Mouse (Mus musculus) neural tube, embryonic 11.5 days (tissue): ENCODE measurements at regions not wholly inside any gene's neighbourhood (a gene's known extent, or its start where the extent isn't known, plus 50 kb on each side); places are given as distances from the start of the nearest gene placed in this dataset.

Experiments used
- ATAC-seq: fragments of 200-750 bp; cut with Nextera tagmentation; 2 replicates; pipeline ENCODE4 v1.8.0; 2017; ENCODE audit warnings: moderate number of reproducible peaks, mild to moderate bottlenecking, moderate TSS enrichment, moderate library complexity; ENCODE audit not compliant: insufficient read depth, low FRiP score, low TSS enrichment
- DNase-seq: peaks from one replicate; pipeline ENCODE4 v3.0.0-alpha.2; 2015; ENCODE audit warnings: low spot score
- H3K27ac ChIP-seq: fragments of 300-500 bp; sonication (generic); 2 replicates; pipeline ENCODE4 v1.5.1; 2014; ENCODE audit warnings: low read depth, mild to moderate bottlenecking, low read length
- H3K27me3 ChIP-seq: fragments of 300-500 bp; sonication (generic); 2 replicates; pipeline ENCODE4 v1.6.1; 2014; ENCODE audit warnings: mild to moderate bottlenecking, low read length, mixed read lengths; ENCODE audit not compliant: control insufficient read depth, insufficient read depth
- H3K36me3 ChIP-seq: fragments of 300-500 bp; sonication (generic); 2 replicates; pipeline ENCODE4 v1.6.1; 2014; ENCODE audit warnings: mild to moderate bottlenecking, low read length, moderate library complexity, mixed read lengths; ENCODE audit not compliant: control insufficient read depth, insufficient read depth
- H3K4me1 ChIP-seq: fragments of 300-500 bp; sonication (generic); 2 replicates; pipeline ENCODE4 v1.6.1; 2014; ENCODE audit warnings: low read length, mixed read lengths; ENCODE audit not compliant: control insufficient read depth, insufficient read depth
- H3K4me2 ChIP-seq: fragments of 300-500 bp; sonication (generic); 2 replicates; pipeline ENCODE4 v1.6.1; 2014; ENCODE audit warnings: low read depth, mild to moderate bottlenecking, moderate library complexity
- H3K4me3 ChIP-seq: fragments of 300-500 bp; sonication (generic); 2 replicates; pipeline ENCODE4 v1.5.1; 2014; ENCODE audit warnings: low read depth, low read length
- H3K9ac ChIP-seq: fragments of 300-500 bp; sonication (generic); 2 replicates; pipeline ENCODE4 v1.6.1; 2014; ENCODE audit warnings: mild to moderate bottlenecking, low read length
- H3K9me3 ChIP-seq: fragments of 300-500 bp; sonication (generic); 2 replicates; pipeline ENCODE4 v1.6.1; 2016; ENCODE audit warnings: low read length; ENCODE audit not compliant: control insufficient read depth
- WGBS: fragments of 180-500 bp; shearing (Covaris S2); extraction: QIAGEN DNeasy Blood & Tissue Kit; methylation state at CpG from one replicate; pipeline ENCODE4 v1.1.7; 2014; 5-methylcytosine and 5-hydroxymethylcytosine counted together

- DNase-seq (no peak), ATAC-seq (no peak)
- H3K36me3 ChIP-seq: no peaks in the 10 kb centered on the region
- H3K4me3 ChIP-seq: no peak overlapping the region
- no peak overlapping the region for H3K4me2 ChIP-seq
- H3K27me3 ChIP-seq: no peaks in the 10 kb centered on the region
- H3K9me3 ChIP-seq: no peaks in the 10 kb centered on the region
- H3K4me1 ChIP-seq: 0 out of 2 replicates have a peak, but pooled peaks cover 3% of the 10 kb centered on the region
- H3K27ac ChIP-seq: no peak overlapping the region
- no peak overlapping the region for H3K9ac ChIP-seq
- WGBS: 75% methylated on average over 3 of the region's 3 CpGs
These were observed 183.0 kb upstream of the Nox3 start for GRCm38 (mm10) chr17:3879075-3879474.

DNA sequence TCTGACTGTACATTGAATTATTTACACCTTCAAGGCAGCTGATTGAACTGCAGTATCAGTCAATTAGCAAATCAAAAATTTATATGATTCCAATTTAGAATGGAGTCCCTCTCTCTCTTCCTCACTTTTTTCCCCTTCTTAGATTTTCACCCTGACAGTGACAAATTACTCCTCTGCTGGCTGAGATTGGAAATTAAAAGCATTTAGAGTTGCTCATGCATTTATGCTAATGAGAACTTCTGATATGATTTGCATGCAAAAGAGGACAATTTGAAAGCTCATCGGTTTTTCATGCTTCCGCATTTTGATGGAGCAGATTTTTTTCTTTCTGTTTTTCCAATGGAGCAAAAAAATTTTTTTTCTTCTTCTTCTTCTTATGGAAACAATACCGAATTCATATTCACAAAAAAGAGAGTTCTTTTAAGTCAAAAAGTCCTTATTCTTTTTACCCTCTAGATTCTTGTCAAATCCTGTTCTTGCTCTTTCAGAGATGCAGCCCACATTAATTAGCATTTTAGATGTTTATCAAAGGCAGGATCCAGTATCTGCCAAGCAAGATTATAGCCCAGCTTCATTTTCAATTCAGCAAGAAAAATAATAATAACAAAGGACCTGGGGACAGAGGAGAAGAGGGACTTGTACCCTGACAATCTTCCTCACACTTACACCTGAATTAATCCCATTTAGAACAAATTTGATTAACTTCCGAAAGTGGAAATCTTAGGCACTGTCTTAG is 173.6 kb upstream of the Nox3 start:
- no peak for DNase-seq
- no peak overlapping the region for H3K27ac ChIP-seq
- WGBS: 64% methylated on average over 4 of the region's 4 CpGs

DNA sequence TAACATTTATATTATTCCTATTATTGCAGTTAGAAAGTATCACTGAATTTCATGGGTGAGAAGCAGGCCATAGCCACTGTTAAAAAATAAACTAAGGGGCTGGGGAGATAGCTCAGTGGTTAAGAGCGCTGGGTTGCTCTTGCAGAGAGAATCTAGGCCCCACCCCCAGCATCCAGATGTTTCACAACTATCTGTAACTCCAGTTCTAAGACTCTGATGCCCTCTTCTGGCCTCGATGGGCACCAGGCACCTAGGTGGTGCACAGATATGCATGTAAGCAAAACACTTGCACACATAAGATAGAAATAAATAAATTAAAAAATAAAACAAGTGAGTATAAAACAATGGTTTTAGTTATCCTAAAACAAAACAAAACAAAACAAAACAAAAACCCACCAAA is 166.3 kb upstream of the Nox3 start:
- Histone ChIP-seq H3K27me3 (no peaks in the 10 kb centered on the region), H3K4me3 (no peak overlapping the region), H3K27ac (no peak overlapping the region), H3K36me3 (no peaks in the 10 kb centered on the region), H3K9me3 (no peaks in the 10 kb centered on the region), H3K4me2 (no peak overlapping the region), H3K4me1 (no peaks in the 10 kb centered on the region), H3K9ac (no peak overlapping the region)
- WGBS: 28% methylated on average over 2 of the region's 2 CpGs
- DNase-seq (no peak), ATAC-seq (no peak)

More for the DNA sequence above, 173.6 kb upstream of the Nox3 start:
- Histone ChIP-seq H3K4me2 (no peak overlapping the region), H3K4me1 (no peaks in the 10 kb centered on the region), H3K4me3 (no peak overlapping the region), H3K9ac (no peak overlapping the region), H3K27me3 (no peaks in the 10 kb centered on the region), H3K9me3 (no peaks in the 10 kb centered on the region), H3K36me3 (no peaks in the 10 kb centered on the region)
- no peak for ATAC-seq

GRCm38 (mm10) chr17:3836386-3836785 is 140.3 kb upstream of the Nox3 start:
- Histone ChIP-seq H3K4me3 (no peak overlapping the region), H3K9ac (no peak overlapping the region), H3K27ac (no peak overlapping the region), H3K36me3 (no peaks in the 10 kb centered on the region), H3K4me2 (no peak overlapping the region), H3K27me3 (no peaks in the 10 kb centered on the region), H3K9me3 (no peaks in the 10 kb centered on the region), H3K4me1 (no peaks in the 10 kb centered on the region)
- DNase-seq (no peak), ATAC-seq (no peak)
- WGBS: 85% methylated on average over 4 of the region's 4 CpGs

- Histone ChIP-seq H3K4me1 (no peaks in the 10 kb centered on the region), H3K27me3 (no peaks in the 10 kb centered on the region), H3K27ac (no peak overlapping the region), H3K36me3 (no peaks in the 10 kb centered on the region), H3K9ac (no peak overlapping the region), H3K4me2 (no peak overlapping the region), H3K9me3 (no peaks in the 10 kb centered on the region), H3K4me3 (no peak overlapping the region)
- DNase-seq: no peak
- ATAC-seq: no peak
- WGBS: 81% methylated on average over 2 of the region's 2 CpGs
These were observed 115.1 kb upstream of the Nox3 start for GRCm38 (mm10) chr17:3811187-3811586.

DNA sequence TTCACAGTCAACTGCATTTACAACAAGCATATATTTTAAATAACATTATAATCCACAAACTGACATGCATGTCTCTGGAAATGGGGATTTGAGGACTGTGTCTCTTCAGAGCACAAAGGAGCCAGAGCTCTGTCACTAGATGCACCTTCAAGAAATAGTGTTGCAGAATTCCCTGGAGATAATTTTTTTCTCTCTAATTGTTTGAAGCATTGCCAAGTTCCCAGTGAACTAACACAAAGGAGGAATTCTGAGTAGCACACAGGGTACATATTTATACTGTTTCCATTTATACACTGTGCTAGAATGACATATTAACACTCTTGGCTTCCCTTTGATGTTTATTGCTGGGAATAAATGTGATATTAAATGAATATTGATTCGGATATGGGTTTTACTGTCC is 107.4 kb upstream of the Nox3 start:
- WGBS: 94% methylated on average over 1 of the region's 1 CpGs
- Histone ChIP-seq H3K27me3 (no peaks in the 10 kb centered on the region), H3K36me3 (no peaks in the 10 kb centered on the region), H3K4me3 (no peak overlapping the region), H3K4me2 (no peak overlapping the region), H3K9me3 (no peaks in the 10 kb centered on the region), H3K4me1 (no peaks in the 10 kb centered on the region), H3K27ac (no peak overlapping the region), H3K9ac (no peak overlapping the region)
- no peak for DNase-seq
- no peak for ATAC-seq

- H3K27ac ChIP-seq: no peak overlapping the region
- no peak overlapping the region for H3K4me3 ChIP-seq
- H3K4me2 ChIP-seq: no peak overlapping the region
- no peak for DNase-seq
- WGBS: 39% methylated on average over 2 of the region's 2 CpGs
- no peaks in the 10 kb centered on the region for H3K27me3 ChIP-seq
- no peak for ATAC-seq
- no peaks in the 10 kb centered on the region for H3K36me3 ChIP-seq
- no peaks in the 10 kb centered on the region for H3K4me1 ChIP-seq
- no peak overlapping the region for H3K9ac ChIP-seq
- H3K9me3 ChIP-seq: no peaks in the 10 kb centered on the region
These were observed 96.5 kb upstream of the Nox3 start for GRCm38 (mm10) chr17:3792597-3792996.

DNA sequence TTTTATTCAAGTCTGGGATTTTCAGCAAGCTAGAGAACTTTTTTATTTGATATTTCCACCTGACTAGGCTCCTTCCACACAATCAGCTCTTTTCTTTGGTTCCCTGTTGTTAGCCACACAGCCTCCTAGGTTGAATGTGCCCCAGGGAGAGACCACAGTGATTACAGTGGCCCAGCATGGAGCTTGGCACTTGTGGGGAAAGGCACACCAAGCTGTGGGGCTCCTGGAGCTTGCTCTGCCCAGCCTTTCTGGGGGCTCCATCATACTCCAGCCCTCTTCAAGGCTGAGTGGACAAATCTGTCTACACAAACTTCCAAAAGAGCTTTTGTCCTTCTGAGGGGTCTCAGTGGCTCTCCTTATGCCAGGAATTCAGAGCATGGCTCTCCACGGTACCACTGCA is 86.1 kb upstream of the Nox3 start:
- Histone ChIP-seq H3K9me3 (no peaks in the 10 kb centered on the region), H3K4me2 (no peak overlapping the region), H3K36me3 (no peaks in the 10 kb centered on the region), H3K27me3 (no peaks in the 10 kb centered on the region), H3K27ac (no peak overlapping the region), H3K9ac (no peak overlapping the region), H3K4me1 (no peaks in the 10 kb centered on the region), H3K4me3 (no peak overlapping the region)
- no peak for ATAC-seq
- 58% methylated on average over 1 of the region's 1 CpGs for WGBS
- DNase-seq: no peak

GRCm38 (mm10) chr17:3777691-3778090 is 81.6 kb upstream of the Nox3 start:
- Histone ChIP-seq H3K9me3 (no peaks in the 10 kb centered on the region), H3K4me3 (no peak overlapping the region), H3K4me1 (no peaks in the 10 kb centered on the region), H3K36me3 (no peaks in the 10 kb centered on the region), H3K9ac (no peak overlapping the region), H3K27me3 (no peaks in the 10 kb centered on the region), H3K27ac (no peak overlapping the region), H3K4me2 (no peak overlapping the region)
- ATAC-seq (no peak), DNase-seq (no peak)
